Mouse (Mus musculus) liver, postnatal 0 days (tissue): ENCODE data around the gene Fabp6. TPM values are rescaled to one million over a fixed set of nuclear protein-coding genes. Genes with fewer than 3 reads are reported as not detected.
A peak's percentile ranks its signal among the peaks of the same experiment; 100 is the strongest.

Experiments
- ATAC-seq: fragments of 200-750 bp; cut with Nextera tagmentation; 2 replicates; pipeline ENCODE4 v1.8.0; 2017; ENCODE audit warnings: mild to moderate bottlenecking, moderate library complexity
- DNase-seq: peaks from one replicate; pipeline ENCODE4 v3.0.0-alpha.2; 2016
- H3K27ac ChIP-seq: fragments of 300-500 bp; sonication (generic); 2 replicates; pipeline ENCODE4 v1.5.1; 2014; ENCODE audit warnings: antibody characterized with exemption, moderate library complexity, mild to moderate bottlenecking, low read depth
- H3K27me3 ChIP-seq: fragments of 300-500 bp; sonication (generic); 2 replicates; pipeline ENCODE4 v1.6.1; 2014; ENCODE audit warnings: low read length, control low read depth, mixed read lengths; ENCODE audit not compliant: insufficient read depth
- H3K36me3 ChIP-seq: fragments of 300-500 bp; sonication (generic); replicated peaks from 2 replicates; pipeline ENCODE4 v1.6.1; 2014; ENCODE audit warnings: mild to moderate bottlenecking, control low read depth, low read length, moderate library complexity, mixed read lengths; ENCODE audit not compliant: insufficient read depth
- H3K4me1 ChIP-seq: fragments of 300-500 bp; sonication (generic); 2 replicates; pipeline ENCODE4 v1.6.1; 2014; ENCODE audit warnings: antibody characterized with exemption, mild to moderate bottlenecking, control low read depth; ENCODE audit not compliant: insufficient read depth
- H3K4me2 ChIP-seq: fragments of 300-500 bp; sonication (generic); 2 replicates; pipeline ENCODE4 v1.6.1; 2014; ENCODE audit warnings: low read depth, mild to moderate bottlenecking, low read length, moderate library complexity, mixed read lengths
- H3K4me3 ChIP-seq: fragments of 300-500 bp; sonication (generic); 2 replicates; pipeline ENCODE4 v1.5.1; 2014; ENCODE audit warnings: low read depth, low read length
- H3K9ac ChIP-seq: fragments of 300-500 bp; sonication (generic); replicated peaks from 2 replicates; pipeline ENCODE4 v1.6.1; 2014; ENCODE audit warnings: mild to moderate bottlenecking, moderate library complexity
- H3K9me3 ChIP-seq: fragments of 300-500 bp; sonication (generic); 2 replicates; pipeline ENCODE4 v1.6.1; 2016; ENCODE audit warnings: mild to moderate bottlenecking, control low read depth, low read length, mixed read lengths
- CTCF ChIP-seq: sonication (generic); IDR thresholded peaks from 2 replicates; pipeline ENCODE4 v1.5.1; 2016; ENCODE audit warnings: antibody characterized with exemption, low read depth
- EP300 ChIP-seq: IDR thresholded peaks from 2 replicates; pipeline ENCODE4 v1.6.1; 2016; ENCODE audit warnings: antibody characterized with exemption, low read depth, mild to moderate bottlenecking
- WGBS: fragments of 180-500 bp; shearing (Covaris S2); extraction: QIAGEN DNeasy Blood & Tissue Kit; methylation state at CpG from one replicate; pipeline ENCODE4 v1.1.7; 2014; ENCODE audit not compliant: insufficient replicate concordance; 5-methylcytosine and 5-hydroxymethylcytosine counted together
- polyA plus RNA-seq: library from polyadenylated mRNA; unstranded; fragments of >200 nt; fragmentation: Nextera tagmentation; extraction: Ambion mirVana; gene quantifications from 2 replicates; pipeline ENCODE4 v1.2.1, GENCODE M21; 2015

Fabp6 gene
- polyA plus RNA-seq, 1 experiment from 2014 or later: not detected

- Histone ChIP-seq H3K27me3 (no peaks in the 10 kb centered on the region), H3K36me3 (no peaks in the 10 kb centered on the region), H3K9ac (no peak overlapping the region), H3K4me1 (0 out of 2 replicates have a peak, but pooled peaks cover 8% of the 10 kb centered on the region), H3K27ac (no peak overlapping the region), H3K9me3 (no peaks in the 10 kb centered on the region), H3K4me2 (no peak overlapping the region), H3K4me3 (no peak overlapping the region)
- TF ChIP-seq CTCF: no peak
- no peak for TF ChIP-seq EP300
- DNase-seq: no peak
- ATAC-seq: peak; percentile 63
- 66% methylated on average over 5 of the region's 5 CpGs for WGBS
Measured at GRCm38 (mm10) chr11:43621769-43622168, 20.4 kb upstream of the Fabp6 start.

GRCm38 (mm10) chr11:43618403-43618802 is 17.1 kb upstream of the Fabp6 start:
- ATAC-seq: no peak
- 0 out of 2 replicates have a peak, but pooled peaks cover 5% of the 10 kb centered on the region for H3K4me1 ChIP-seq
- no peak overlapping the region for H3K4me2 ChIP-seq
- no peaks in the 10 kb centered on the region for H3K9me3 ChIP-seq
- H3K36me3 ChIP-seq: no peaks in the 10 kb centered on the region
- 0 out of 2 replicates have a peak overlapping the region, but pooled peaks have one; percentile 7 for H3K27ac ChIP-seq
- TF ChIP-seq EP300 (no peak), CTCF (no peak)
- no peak overlapping the region for H3K9ac ChIP-seq
- H3K4me3 ChIP-seq: no peak overlapping the region
- no peaks in the 10 kb centered on the region for H3K27me3 ChIP-seq
- WGBS: 70% methylated on average over 7 of the region's 7 CpGs
- no peak for DNase-seq

GRCm38 (mm10) chr11:43617924-43618323 is 16.6 kb upstream of the Fabp6 start:
- no peak overlapping the region for H3K4me3 ChIP-seq
- H3K27ac ChIP-seq: 0 out of 2 replicates have a peak overlapping the region, but pooled peaks have one; percentile 7
- H3K4me2 ChIP-seq: no peak overlapping the region
- H3K9ac ChIP-seq: no peak overlapping the region
- no peaks in the 10 kb centered on the region for H3K36me3 ChIP-seq
- whole genome bisulfite sequencing: 68% methylated on average over 5 of the region's 5 CpGs
- no peak for TF ChIP-seq EP300
- H3K4me1 ChIP-seq: 0 out of 2 replicates have a peak, but pooled peaks cover 5% of the 10 kb centered on the region
- DNase-seq (no peak), ATAC-seq (no peak)
- H3K9me3 ChIP-seq: no peaks in the 10 kb centered on the region
- no peaks in the 10 kb centered on the region for H3K27me3 ChIP-seq

- H3K9ac ChIP-seq: no peak overlapping the region
- TF ChIP-seq EP300: no peak
- TF ChIP-seq CTCF: peak; percentile 82
- no peak overlapping the region for H3K4me3 ChIP-seq
- DNase-seq (peak; percentile 85), ATAC-seq (peak; percentile 67)
- 32% methylated on average over 12 of the region's 12 CpGs for WGBS
- no peaks in the 10 kb centered on the region for H3K36me3 ChIP-seq
- no peaks in the 10 kb centered on the region for H3K4me1 ChIP-seq
- no peaks in the 10 kb centered on the region for H3K9me3 ChIP-seq
- 0 out of 2 replicates have a peak overlapping the region, but pooled peaks have one; percentile 40 for H3K27ac ChIP-seq
- no peak overlapping the region for H3K4me2 ChIP-seq
- no peaks in the 10 kb centered on the region for H3K27me3 ChIP-seq
Measured at GRCm38 (mm10) chr11:43612834-43613488, 11.6 kb upstream of the Fabp6 start.

GRCm38 (mm10) chr11:43610662-43611033 is 9.3 kb upstream of the Fabp6 start:
- H3K27me3 ChIP-seq: no peaks in the 10 kb centered on the region
- H3K4me2 ChIP-seq: no peak overlapping the region
- no peak overlapping the region for H3K9ac ChIP-seq
- 66% methylated on average over 5 of the region's 5 CpGs for WGBS
- no peak for TF ChIP-seq CTCF
- TF ChIP-seq EP300: no peak
- no peak for DNase-seq
- H3K4me3 ChIP-seq: no peak overlapping the region
- ATAC-seq: no peak
- no peaks in the 10 kb centered on the region for H3K36me3 ChIP-seq
- no peaks in the 10 kb centered on the region for H3K4me1 ChIP-seq
- H3K9me3 ChIP-seq: no peaks in the 10 kb centered on the region
- H3K27ac ChIP-seq: no peak overlapping the region

- no peak for ATAC-seq
- H3K9ac ChIP-seq: no peak overlapping the region
- 75% methylated on average over 10 of the region's 10 CpGs for WGBS
Measured at GRCm38 (mm10) chr11:43610006-43610661, 8.8 kb upstream of the Fabp6 start.

More at GRCm38 (mm10) chr11:43610006-43610661, 8.8 kb upstream of the Fabp6 start:
- Histone ChIP-seq H3K4me1 (no peaks in the 10 kb centered on the region), H3K4me3 (no peak overlapping the region), H3K36me3 (no peaks in the 10 kb centered on the region), H3K27me3 (no peaks in the 10 kb centered on the region), H3K4me2 (no peak overlapping the region), H3K27ac (no peak overlapping the region), H3K9me3 (no peaks in the 10 kb centered on the region)
- DNase-seq: no peak
- TF ChIP-seq CTCF (no peak), EP300 (no peak)
